Mouse (Mus musculus): Measurements from ENCODE around the gene Gm9837.
A peak's percentile ranks its signal among the peaks of the same experiment; 100 is the strongest.

The Gm9837 gene

DNA sequence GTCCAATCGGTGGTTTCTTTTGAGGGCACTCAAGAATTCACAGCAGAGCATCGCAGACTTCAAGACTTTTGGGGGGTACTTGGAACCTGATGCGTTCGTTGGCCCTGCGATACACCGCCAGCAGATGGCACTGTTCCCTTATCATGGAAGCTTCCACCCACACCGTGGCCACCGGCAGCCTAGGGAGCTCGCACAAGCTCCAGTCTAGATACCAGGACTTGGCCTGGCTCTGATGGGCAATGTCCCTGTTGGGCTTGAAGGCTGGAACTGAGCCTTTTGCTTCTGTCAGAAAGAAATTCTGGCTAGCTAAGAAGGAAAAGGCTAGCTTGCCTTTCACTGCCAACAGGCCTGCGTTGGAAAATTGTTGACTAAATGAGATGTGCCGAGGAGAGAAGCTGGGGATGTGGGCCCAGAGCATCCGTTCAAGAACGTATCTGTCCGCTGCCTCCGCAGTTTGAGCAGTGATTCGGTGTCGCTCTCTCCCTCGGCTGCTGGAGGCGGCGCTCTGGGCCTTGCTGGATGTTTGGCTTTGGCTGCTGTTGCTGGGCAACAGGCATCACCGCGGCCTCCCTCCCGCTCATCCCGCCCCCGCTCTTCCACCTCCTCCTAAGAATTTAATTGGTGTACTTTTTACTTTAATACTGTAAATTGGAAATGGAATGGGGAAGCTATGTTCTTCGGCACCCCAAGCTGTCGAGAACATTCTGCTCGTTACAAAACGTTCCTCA, at the start of gene Gm9837:
Gene Gm9837, minus strand, starts transcription at position 512 of the 728 bp plus-strand sequence.
- peak; percentile 80 for DNase-seq (ENCODE audit: low spot score)

DNA sequence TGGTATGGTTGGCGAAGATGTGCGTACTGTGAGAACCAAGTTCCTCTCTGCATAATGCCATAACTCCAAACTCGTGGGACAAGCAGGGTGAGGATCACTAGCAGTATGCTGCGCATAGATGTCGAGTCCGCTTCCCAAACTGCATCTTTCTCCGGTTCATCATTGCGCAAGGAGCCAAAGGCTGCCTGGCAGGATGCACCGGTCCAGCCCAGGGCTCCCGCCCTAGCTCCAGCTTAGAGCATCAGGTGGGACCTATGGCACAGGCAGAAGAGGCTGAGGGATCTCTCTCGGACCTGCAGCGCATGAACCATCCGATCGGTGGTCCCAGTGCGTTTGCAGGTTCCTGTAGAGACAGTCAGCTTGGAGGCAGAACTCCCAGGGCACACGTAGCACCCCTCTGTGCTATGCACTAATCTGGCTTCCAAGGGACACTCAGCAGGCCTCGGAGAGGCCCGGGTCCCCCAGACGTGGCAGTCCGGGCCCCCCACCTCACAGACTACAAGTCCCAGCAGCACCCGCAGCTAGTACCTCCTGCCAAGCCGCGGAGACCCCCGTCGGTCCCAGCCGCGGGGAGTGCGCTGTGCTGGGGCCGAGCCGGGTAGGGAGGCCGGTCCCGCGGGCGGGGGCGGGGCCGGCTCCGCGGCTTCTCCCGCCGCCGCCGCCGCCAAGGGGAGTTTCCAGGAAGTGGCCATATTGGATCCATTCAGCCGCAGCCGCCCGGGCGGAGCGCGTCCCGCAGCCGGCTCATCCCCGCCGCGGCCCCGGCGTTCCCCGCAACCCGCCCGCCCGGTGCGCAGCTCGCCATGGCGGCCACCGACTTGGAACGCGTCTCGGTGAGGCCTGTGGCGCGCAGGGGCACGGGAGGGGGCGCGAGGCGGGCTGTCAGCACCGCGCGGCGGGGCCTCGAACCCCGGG, 49.2 kb upstream of the Gm9837 start, which contains the start of gene Sept8:
Gene Sept8, plus strand, starts transcription at position 51 of the 915 bp plus-strand sequence.
- DNase-seq (ENCODE audit: low spot score) = peak; percentile 35

DNA sequence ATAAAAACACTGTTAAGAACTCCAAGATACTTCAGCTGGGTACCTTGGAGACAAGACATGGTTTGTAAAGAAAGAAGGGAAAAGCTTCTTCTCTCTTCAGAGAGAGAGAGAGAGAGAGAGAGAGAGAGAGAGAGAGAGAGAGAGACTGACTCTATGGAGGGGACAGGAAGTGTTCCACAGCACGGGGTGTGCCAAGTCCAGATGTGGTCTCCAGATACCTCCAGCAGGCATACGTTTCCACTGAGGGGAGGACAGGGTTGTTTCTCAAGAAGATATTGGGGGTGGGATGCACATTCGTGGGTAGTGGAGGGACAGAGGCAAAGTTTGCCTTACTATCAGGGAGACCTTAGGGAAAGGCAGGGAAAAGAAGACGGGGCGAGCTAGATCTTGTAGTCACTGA, 48.5 kb upstream of the Gm9837 start:
- peak; percentile 10 for DNase-seq (ENCODE audit: low spot score)

DNA sequence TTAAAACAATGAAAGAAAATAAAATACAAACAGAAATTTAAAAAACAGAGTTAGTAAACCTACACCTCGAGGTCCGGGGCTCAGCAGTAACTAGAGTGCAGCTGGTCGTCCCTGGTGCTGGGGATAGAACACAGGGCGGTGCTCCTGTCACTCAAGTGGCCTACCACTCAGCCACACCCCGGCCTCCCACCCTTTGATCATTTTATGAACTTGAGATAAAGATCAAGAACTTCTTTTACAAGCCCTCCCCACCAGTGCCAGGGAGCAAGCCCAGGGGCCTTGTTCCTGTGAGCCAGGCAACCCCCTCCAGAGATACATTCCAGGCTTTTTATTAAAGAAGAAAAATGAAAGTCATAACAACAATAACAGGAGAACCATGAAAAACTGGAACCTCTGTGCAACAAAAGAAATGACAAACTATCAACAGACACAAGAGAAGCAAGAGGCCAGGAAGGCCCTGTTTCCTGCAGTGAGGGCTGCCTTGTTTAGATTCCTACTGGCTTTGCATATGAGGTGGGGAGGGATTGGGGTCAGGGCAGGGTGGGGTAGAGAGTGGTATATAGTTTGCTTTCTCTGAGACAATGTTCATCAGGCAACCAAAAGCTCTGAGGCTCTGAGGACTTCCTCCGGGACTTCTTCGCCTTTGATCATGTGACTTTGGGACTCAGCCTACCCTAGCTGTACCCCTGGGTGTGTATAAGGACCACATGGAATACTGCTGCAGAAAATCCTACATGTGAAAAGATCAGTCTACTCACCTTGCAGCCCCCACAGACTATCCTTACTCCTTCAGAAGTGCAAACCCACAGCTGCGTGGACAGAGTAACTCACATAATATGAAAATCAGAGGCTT, 46.7 kb upstream of the Gm9837 start:
- peak; percentile 61 for DNase-seq (ENCODE audit: low spot score)

DNA sequence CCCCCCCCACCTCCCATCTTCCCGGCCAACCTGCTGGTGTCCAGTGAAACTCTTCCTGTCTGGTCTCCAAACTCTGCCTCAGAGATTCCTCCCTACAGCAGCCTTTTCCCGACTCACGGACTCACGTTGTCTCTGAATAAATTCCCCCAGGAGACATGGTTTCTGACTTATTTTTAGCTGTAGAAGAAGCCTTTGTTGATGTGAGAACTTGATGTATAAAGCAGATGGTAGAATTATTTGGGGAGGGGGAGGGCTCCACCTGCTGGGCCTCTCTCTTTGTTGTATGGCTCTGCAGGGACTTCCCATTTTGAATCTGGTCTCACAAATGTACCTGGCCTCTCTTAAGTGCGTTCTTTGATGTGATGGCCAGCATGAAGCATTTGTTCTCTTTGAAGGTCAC, 40.1 kb upstream of the Gm9837 start:
- DNase-seq (ENCODE audit: low spot score) = no peak

DNA sequence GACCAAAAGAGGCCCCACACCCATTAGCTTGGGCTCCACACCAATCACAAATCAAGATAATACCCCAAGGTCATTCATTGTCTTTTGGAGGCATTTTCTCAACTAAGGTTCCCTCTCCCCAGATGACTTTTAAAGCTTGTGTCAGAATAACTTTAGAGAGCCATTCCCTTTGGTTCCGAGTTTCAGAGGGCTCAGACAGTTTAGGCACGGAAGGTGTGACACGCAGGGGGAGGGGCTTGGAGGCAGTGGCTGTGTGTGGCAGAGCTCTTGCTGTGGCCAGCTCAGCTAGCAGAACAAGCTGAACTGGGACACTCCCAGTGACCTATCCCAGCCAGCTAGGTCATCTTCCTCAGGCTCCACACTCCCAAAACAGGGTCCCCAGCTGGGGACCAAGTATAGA, 38.3 kb upstream of the Gm9837 start:
- DNase-seq (ENCODE audit: low spot score) = no peak

DNA sequence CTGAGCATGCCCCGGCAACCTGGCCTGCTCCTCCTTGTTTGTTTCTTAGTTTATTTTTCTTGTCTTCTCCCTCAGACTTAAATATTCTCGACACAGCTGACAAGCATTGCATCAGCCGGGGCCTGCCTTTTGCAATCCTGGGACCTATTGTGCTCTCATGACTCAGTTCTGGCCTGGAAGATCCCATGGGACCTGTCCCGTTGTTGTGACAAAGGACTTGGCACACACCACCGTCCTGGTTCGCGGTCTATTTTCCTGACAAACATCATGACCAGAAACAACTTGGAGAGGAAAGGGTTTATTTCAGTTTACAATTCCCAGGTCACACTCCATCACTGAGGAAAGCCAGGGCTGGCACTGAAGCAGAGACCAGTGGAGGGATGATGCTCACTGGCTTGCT, 37.9 kb upstream of the Gm9837 start:
- DNase-seq (ENCODE audit: low spot score) = no peak

DNA sequence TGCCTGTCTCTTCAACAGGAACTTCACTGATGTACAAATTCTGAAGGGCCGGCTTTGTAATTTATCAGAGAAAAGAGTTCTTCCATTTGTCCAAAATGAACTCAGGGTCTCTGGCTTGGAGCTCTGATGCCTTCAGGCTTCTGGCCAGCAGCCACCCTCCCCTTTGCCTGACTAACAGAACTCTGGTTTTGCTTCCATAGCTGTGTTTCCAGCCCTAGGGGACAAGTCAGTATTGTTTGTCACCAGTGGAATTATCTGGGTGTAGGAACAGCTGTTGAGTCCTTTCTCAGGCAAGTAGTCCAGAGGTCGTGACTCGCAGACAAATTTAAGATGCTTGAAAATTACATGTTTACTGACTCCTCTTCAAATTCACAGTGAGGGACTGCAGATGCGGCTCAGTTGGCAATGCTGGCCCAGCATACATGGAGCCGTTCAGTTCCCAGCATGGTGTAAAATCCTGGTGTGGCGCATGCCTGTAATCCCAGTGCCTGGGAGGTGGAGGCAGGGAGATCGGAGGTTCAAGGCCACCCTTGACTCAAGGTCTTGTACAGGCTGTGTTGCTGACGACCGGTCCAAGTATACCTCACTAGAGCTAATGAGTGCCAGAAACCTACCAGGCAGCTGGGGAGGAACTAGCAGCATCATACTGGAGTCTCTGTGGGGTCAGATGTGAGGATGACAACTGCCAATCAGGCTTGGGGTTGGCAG, 37.0 kb upstream of the Gm9837 start:
- no peak for DNase-seq (ENCODE audit: low spot score)

DNA sequence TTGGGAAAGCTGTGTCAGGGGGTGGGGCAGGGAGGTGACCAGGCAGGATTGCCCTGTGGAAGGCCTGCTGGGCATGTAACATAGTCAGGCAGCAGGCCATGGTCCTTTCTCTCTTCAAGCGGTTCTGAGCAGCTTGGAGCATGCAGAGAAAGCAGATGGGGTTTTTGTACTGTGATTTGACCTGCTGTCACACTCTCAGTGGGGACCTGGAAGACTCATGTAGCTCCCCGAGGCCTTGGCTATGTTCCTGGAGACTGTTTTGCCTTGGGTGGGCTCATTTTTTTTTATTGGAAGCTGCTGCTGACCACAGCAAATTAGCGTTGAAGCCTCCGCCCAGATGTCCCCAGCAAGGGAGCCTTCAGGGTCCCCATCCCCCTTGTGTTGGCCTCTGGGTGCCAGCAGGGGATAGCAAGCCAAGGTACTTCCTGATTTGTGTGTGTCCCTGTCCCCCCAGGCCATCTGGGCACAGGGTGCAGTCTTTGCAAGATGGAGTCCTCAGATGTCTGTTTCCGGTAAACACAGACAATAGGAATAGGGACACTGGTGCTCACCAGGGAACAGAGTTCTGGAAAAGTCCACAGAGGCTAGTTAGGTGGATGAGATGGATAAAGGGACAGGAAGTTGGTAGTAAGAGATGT, 34.9 kb upstream of the Gm9837 start:
- DNase-seq (ENCODE audit: low spot score) = no peak

DNA sequence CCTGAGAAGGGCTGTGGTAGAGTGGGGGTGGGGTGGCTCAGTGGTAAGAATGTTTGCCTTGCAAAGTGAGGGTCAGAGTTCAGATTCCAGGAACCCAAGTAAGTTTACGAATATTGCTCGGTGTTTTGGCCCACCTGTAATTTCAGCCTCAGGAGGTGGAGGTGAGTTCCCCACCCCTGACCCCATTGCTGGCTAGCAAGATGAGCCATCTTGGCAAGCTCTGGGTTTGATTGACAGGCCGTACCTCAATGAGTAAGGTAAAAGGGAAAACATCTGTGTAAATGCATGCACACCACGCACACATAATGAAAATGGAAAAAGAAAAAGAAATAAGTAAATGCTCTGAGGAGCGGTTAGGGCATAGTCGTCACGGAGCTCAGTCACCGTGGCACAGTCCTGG, 34.1 kb upstream of the Gm9837 start:
- no peak for DNase-seq (ENCODE audit: low spot score)

DNA sequence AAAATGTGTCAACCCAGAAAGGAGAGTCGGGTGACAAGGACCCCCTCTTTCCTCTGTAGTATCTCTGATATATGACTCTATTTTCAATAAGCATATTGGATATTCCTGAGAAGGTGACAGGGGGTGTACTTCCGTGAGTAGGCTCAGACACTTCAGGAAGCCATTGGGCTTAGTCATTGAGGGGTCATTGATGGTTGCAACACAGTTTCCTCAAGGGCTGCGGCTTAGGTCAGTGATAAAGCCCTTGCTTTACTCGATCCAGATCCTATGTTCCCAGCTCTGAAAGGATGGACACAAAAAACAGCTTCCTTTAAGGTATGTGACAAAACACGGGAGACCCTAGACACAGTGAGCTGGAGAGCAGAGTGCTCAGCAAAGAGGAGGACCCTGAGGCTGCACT, 33.5 kb upstream of the Gm9837 start:
- no peak for DNase-seq (ENCODE audit: low spot score)

DNA sequence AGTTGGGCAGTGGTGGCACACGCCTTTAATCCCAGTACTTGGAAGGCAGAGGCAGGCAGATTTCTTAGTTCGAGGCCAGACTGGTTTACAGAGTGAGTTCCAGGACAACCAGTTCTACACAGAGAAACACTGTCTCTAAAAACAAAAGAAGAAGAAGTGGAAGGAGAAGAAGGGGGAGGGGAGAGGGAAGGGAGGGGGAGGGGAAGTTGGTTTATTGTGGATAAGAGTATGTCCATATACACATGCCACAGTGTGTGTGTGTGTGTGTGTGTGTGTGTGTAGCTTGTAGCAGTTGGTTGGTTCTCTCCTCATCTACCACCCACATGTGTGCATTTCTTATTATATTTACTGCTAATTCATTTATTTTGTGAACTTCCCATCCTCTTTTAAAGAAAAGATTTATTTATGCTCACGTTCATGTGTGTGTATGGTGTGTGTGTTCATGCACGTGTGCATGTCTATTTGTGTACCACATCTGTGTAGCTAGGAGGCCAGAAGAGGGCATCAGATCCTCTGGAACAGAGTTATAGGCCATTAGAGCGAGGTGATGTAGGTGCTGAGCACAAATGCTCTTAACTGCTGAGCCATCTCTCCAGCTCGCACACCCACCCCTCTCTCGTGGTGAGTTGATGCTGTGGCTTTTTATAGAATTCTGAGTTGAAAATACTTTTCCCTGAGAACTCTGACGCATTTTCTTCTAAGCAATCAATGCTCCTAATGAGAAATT, 31.9 kb upstream of the Gm9837 start:
- no peak for DNase-seq (ENCODE audit: low spot score)

DNA sequence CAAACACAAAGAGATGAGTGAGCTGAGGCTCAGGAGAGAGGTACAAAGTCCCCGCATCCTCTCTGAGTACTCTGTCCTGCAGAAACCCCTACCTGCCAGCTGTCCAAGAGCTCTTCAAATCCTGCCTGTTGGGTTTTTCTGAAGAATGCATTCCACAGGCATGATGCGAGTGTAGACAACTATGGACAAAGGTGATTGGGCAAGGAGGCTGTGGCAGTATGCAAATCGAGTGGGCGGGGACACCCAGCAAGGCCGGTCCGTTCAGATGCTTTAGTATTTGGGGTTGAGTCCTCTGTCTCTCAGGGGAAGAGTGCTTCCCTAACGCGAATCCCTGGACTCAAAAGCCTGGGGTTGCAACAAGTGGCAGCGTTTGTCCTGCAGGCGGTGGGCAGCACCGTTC, 30.3 kb upstream of the Gm9837 start:
- no peak for DNase-seq (ENCODE audit: low spot score)

DNA sequence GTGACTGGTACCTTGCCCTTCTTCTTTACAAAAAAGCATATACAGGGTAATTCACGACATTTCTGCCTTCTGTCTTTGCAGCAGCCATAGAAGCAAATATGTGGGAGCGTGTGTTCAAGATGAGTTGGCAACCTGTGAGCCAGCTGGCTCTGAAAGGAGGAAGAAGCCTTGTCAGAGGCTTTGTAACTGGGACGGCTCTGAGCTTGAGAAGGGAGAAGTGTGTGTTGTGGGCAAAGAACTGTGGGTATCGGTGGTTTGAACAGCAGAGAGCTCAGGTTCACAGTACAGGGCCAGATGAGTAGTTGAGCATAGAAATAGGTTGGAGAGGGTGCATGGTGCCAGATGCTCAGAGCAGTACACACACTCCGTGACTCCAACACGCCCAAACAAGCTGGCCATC, 26.7 kb upstream of the Gm9837 start:
- no peak for DNase-seq (ENCODE audit: low spot score)

DNA sequence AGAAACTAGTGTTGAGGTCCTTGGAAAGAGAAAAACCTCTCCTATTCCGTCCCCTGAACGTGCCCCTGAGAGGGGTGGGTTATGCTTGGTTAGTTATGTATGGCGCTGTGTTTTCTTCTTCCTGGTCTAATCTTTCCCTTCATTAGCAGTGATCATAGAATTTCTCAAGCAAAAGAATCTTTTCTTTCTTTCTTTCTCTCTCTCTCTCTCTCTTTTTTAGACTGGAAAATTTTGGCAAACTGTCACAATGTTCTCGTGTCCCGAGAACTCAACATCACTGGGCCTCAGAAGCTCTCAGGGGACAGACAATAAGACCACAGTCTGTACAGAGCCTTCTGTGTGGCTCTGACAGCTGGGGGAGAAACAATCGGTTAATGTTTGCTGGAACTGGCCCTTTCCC, 25.1 kb upstream of the Gm9837 start:
- DNase-seq (ENCODE audit: low spot score) = no peak

DNA sequence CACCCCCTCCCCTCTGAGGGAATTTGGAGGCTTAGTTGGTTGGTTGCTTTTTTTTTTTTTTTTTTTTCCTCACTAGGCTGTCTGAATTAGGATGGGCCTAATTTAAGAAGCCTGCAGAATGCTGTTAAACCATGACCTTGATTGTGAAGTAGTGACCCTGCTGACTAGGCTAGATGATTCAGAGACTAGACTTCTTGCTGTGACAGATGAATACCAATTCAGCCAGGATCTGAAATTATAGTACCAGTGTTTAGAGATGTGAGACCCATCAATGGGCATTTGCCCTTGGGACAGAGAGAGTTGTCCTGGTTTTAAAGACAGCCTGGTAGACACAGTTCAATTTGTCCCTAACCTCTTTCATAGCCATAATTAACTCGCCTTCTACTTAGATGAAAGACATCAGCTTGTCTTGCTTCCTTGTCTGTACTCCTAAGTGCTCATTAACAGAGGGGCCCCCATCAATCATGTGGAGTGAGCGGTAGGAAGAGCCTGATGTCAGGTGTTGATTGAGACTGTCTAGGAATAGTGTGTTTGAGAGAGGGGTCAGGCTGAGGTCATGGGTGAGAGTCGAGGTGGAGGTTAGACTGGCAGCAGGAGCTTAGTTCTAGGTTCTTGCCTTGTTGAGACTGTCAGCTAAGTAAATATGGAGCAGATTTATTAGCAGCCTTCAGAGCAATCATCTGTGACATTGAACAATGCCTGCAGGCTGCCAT, 23.1 kb upstream of the Gm9837 start:
- no peak for DNase-seq (ENCODE audit: low spot score)

DNA sequence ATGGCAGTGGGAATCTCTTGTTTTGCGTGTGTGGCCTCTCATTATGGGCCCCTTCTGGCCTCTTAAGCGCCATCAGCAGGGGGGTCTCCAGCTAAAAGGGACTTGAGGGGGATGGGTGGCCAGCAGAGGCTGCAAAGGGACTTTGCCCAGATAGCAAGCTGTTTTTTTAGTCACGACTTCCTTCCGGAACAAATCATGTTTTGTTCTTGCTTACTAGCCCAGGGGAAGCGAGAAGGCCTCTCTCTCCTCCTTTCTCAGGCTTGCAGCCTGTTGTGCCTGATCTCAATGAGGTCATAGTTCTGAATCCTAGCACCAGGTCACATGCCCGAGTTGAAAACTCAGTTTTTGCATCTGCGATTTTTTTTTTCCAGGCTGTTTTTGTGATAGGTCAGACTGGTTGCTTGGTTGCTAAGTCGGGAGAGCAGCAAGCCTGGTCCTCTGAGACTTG, 21.7 kb upstream of the Gm9837 start:
- DNase-seq (ENCODE audit: low spot score) = no peak

DNA sequence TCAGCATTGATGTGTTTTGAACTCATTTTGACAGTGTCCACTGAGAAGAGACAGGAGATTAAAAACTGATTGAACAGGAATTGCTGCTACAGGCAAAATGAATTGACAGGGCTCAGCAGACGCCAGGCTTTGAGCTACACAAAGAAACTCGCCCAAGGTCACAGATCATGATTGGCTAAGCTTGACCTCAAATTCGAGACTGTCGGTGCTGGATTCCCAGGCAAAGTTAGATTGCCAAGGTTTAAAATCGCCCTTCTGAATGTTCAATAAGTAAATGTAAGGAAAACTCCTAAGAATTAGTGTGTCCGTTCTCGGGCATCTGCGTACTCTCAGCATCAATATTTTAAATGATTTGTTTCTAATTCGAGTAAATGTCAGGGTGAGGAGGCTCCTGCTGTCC, 19.1 kb upstream of the Gm9837 start:
- no peak for DNase-seq (ENCODE audit: low spot score)

DNA sequence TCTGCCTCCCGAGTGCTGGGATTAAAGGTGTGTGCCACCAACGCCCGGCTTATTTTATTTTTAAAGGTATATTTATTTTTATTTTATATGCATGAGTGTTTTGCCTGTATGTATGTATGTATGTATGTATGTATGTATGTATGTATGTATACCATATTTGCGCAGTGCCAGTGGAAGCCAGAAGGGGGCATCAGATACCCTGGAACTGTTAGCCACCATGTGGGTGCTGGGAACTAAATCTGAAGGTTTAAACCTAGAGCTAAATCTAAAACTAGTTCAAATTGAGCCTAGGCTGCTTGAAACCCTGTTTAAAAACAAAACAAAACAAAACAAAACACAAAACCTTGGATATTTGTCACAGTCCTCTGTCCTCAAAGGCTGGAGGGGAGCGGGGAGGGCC, 18.7 kb upstream of the Gm9837 start:
- DNase-seq (ENCODE audit: low spot score) = no peak

All from T-cell, adult 2 months (primary cell).